ENCODE assay signal across 8 mouse cellular contexts in the genomic region with DNA sequence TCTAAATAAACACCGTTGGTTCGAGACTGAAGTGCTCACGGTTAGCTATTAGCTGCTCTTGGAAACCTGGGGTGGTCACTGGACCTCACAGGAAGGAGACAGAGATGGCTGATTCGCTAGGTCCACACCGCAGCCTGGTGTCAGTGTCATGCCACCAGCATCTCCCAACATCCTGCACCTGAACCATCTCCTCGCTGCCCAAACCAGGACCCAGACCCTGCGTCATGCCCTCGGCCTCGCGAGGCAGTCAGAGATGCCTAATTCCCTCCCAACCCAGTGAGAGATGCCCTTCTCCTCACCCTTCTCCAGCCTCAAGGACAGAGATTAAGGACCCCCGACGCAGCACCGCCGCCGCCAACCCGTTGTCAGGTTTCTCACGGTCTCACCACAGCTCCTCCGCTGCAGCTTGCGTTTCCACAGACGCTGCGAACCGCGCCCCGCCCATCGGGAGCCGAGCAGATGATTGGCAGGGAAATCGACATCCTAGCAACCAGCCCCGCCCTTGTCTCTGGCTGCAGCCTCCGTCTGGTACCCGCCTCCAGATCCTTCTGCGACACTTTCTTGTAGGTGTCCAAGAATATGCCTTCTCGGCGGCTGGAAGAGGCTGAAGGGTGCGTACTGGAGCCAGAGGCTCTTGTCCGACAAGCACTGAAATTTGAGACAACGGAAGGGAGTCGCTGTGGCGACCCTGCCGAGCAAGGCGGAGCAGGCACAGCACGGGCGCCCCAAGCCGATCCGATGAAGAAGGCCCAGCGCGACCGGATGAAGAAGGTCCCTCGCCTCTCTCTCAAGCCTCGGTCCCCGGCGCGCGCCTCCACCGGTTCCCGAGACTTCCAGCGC. TPM values are rescaled to one million over a fixed set of nuclear protein-coding genes. Genes with fewer than 3 reads are reported as not detected.
DNase-seq lines count a peak whose midpoint lies in the region; ATAC-seq and TF ChIP-seq lines count a peak whose summit lies in the region.

A gene (minus strand): TSS at position 434 of the 840 bp plus-strand sequence.
A gene (plus strand): TSS at position 738 of the 840 bp plus-strand sequence.

- peak within 1 kb of the TSS; percentile 93 for H3K4me3 ChIP-seq in G1E (ENCODE audit: low read depth, low read length)
- peak within 1 kb of the TSS; percentile 99 for H3K4me3 ChIP-seq in forebrain, embryonic 16.5 days (replicated peaks; ENCODE audit: low read length)
- H3K4me3 ChIP-seq in layer of hippocampus, adult 2 months: peak within 1 kb of the TSS; percentile 99
- peak within 1 kb of the TSS; percentile 99 for H3K4me3 ChIP-seq in lung, embryonic 14.5 days (ENCODE audit: low read depth, low read length)
- H3K4me3 ChIP-seq in olfactory bulb, adult 2 months (ENCODE audit: insufficient read depth, low read depth, low read length): peak within 1 kb of the TSS; percentile 60
- peak within 1 kb of the TSS; percentile 88 for H3K4me3 ChIP-seq in thymus, adult 2 months (ENCODE audit: control insufficient read depth, insufficient read depth, low read length)

- TF ChIP-seq CTCF in G1E (IDR thresholded peaks at IDR 0.05; ENCODE audit: low read depth, low read length): no peak
- TF ChIP-seq CTCF in layer of hippocampus, adult 2 months (conservative IDR thresholded peaks at IDR 0.05): peak; percentile 15; the same call in 1 of the 2 replicates
- no peak for TF ChIP-seq CTCF in lung, embryonic 14.5 days (IDR thresholded peaks at IDR 0.05; ENCODE audit: low read depth)
- no peak for TF ChIP-seq CTCF in olfactory bulb, adult 2 months (IDR thresholded peaks at IDR 0.05; ENCODE audit: insufficient read depth, low read depth, low read length)
- TF ChIP-seq CTCF in thymus, adult 2 months (IDR thresholded peaks at IDR 0.05; ENCODE audit: borderline replicate concordance, control insufficient read depth, extremely low read depth, insufficient read depth, low read length, poor library complexity): no peak

- H3K27ac ChIP-seq in forebrain, embryonic 16.5 days (ENCODE audit: low read length): peak within 1 kb of the TSS; percentile 99
- H3K27ac ChIP-seq in layer of hippocampus, adult 2 months: peak within 1 kb of the TSS; percentile 98
- H3K27ac ChIP-seq in lung, embryonic 14.5 days (ENCODE audit: low read depth): peak within 1 kb of the TSS; percentile 89
- H3K27ac ChIP-seq in olfactory bulb, adult 2 months (ENCODE audit: insufficient read depth, low read depth, low read length): peak within 1 kb of the TSS; percentile 93
- peak within 1 kb of the TSS; percentile 51; the same call in 1 of the 2 replicates for H3K27ac ChIP-seq in thymus, adult 2 months (ENCODE audit: control insufficient read depth, insufficient read depth, low read length)

- peak; percentile 92 for DNase-seq in G1E (ENCODE audit: low spot score)
- peak; percentile 96 to 99 for DNase-seq in cerebellum, adult 18-20 months
- peak; percentile 95 to 98 for DNase-seq in heart, postnatal 36 days
- peak; percentile 97 for DNase-seq in layer of hippocampus, adult 2 months (ENCODE audit: low spot score in 2 of 2)
- peak; percentile 98 for DNase-seq in lung, embryonic 14.5 days
- DNase-seq in thymus, adult 2 months: peak; percentile 97

- intact Hi-C loops in heart, postnatal 36 days (cut with DNase I): loop anchor here (2.0 to 5.0 kb wide), 2 partner anchors 30 to 65 kb away; a partner anchor contains a TSS

- peak within 1 kb of the TSS; percentile 92 for H3K4me2 ChIP-seq in forebrain, embryonic 16.5 days (ENCODE audit: low read length)
- peak within 1 kb of the TSS; percentile 87 for H3K4me2 ChIP-seq in lung, embryonic 14.5 days

- no peak; the same call in none of the 2 replicates for TF ChIP-seq POLR2A in olfactory bulb, adult 2 months (IDR thresholded peaks at IDR 0.05; ENCODE audit: insufficient read depth, low read depth, low read length)
- peak; percentile 33; the same call in 1 of the 2 replicates for TF ChIP-seq POLR2A in thymus, adult 2 months (IDR thresholded peaks at IDR 0.05; ENCODE audit: control insufficient read depth, extremely low read depth, insufficient read depth, low read length, poor library complexity)

- no peaks in the 10 kb centered on the region for H3K9me3 ChIP-seq in G1E (replicated peaks)
- H3K9me3 ChIP-seq in forebrain, embryonic 16.5 days (ENCODE audit: control insufficient read depth, low read length): no peaks in the 10 kb centered on the region
- no peaks in the 10 kb centered on the region for H3K9me3 ChIP-seq in lung, embryonic 14.5 days (ENCODE audit: low read depth, low read length)

- peaks cover 27% of the 10 kb centered on the region for H3K36me3 ChIP-seq in G1E (replicated peaks)
- H3K36me3 ChIP-seq in forebrain, embryonic 16.5 days (ENCODE audit: control insufficient read depth, insufficient read depth): no peaks in the 10 kb centered on the region
- peaks cover 13% of the 10 kb centered on the region; the same call in 1 of the 2 replicates for H3K36me3 ChIP-seq in lung, embryonic 14.5 days (ENCODE audit: insufficient read depth)
- H3K36me3 ChIP-seq in thymus, adult 2 months (ENCODE audit: control insufficient read depth, insufficient read depth, low read length): 0 out of 2 replicates have a peak, but pooled peaks cover 4% of the 10 kb centered on the region

- H3K4me1 ChIP-seq in G1E (ENCODE audit: insufficient read depth, low read depth, low read length): peaks cover 29% of the 10 kb centered on the region
- H3K4me1 ChIP-seq in forebrain, embryonic 16.5 days (replicated peaks; ENCODE audit: control insufficient read depth, insufficient read depth, low read length): peaks cover 18% of the 10 kb centered on the region
- H3K4me1 ChIP-seq in lung, embryonic 14.5 days (ENCODE audit: insufficient read depth): no peaks in the 10 kb centered on the region
- peaks cover 4% of the 10 kb centered on the region for H3K4me1 ChIP-seq in olfactory bulb, adult 2 months (ENCODE audit: control insufficient read depth, insufficient read depth, low read length)
- peaks cover 9% of the 10 kb centered on the region for H3K4me1 ChIP-seq in thymus, adult 2 months (replicated peaks; ENCODE audit: control insufficient read depth, insufficient read depth, low read length)

- peaks cover 11% of the 10 kb centered on the region for H3K27me3 ChIP-seq in G1E (ENCODE audit: insufficient read depth, low read length)
- H3K27me3 ChIP-seq in forebrain, embryonic 16.5 days (replicated peaks; ENCODE audit: control insufficient read depth, insufficient read depth, low read length): no peaks in the 10 kb centered on the region
- H3K27me3 ChIP-seq in lung, embryonic 14.5 days (ENCODE audit: insufficient read depth, low read length): peaks cover 2% of the 10 kb centered on the region; the same call in 1 of the 2 replicates
- H3K27me3 ChIP-seq in thymus, adult 2 months (ENCODE audit: control insufficient read depth, insufficient read depth, low read length): no peaks in the 10 kb centered on the region

- WGBS in forebrain, embryonic 16.5 days: under 1% methylated on average over 56 of the region's 56 CpGs
- WGBS in lung, embryonic 14.5 days: under 1% methylated on average over 56 of the region's 56 CpGs
- WGBS in olfactory bulb, adult 2 months: under 1% methylated on average over 56 of the region's 56 CpGs
- WGBS in thymus, adult 2 months: 1% methylated on average over 56 of the region's 56 CpGs

- ATAC-seq in G1E (ENCODE audit: extremely low read depth, insufficient number of reproducible peaks, low FRiP score, poor library complexity, severe bottlenecking): peak; percentile 98
- ATAC-seq in forebrain, embryonic 16.5 days: peak; percentile 98
- ATAC-seq in lung, embryonic 14.5 days (ENCODE audit: insufficient read depth): peak; percentile 99

- H3K9ac ChIP-seq in forebrain, embryonic 16.5 days (replicated peaks; ENCODE audit: low read depth, low read length): peak within 1 kb of the TSS; percentile 86
- peak within 1 kb of the TSS; percentile 94 for H3K9ac ChIP-seq in lung, embryonic 14.5 days

RNA-seq across cellular contexts. Expression of the first gene that starts in this region (rescaled TPM):
- total RNA-seq in G1E (2014; fragmentation: Nextera tagmentation): 0.53 TPM in 1 of 2 replicates, not detected in the other
- total RNA-seq in G1E (2017): 0.22 and 0.23 TPM in 2 replicates
- polyA plus RNA-seq in G1E (2012): 0.01 and 0.02 TPM in 2 replicates
- 7.0 and 8.4 TPM in 2 replicates for polyA plus RNA-seq in forebrain, embryonic 16.5 days (2015; fragmentation: Nextera tagmentation; extraction: Ambion mirVana)
- 1 to 10 TPM in 1 of 2 experiments, under 1 TPM in 1; 0.43 to 1.7 TPM for total RNA-seq in heart, postnatal 36 days (2021)
- total RNA-seq in layer of hippocampus, adult 2 months (2021): 100 to 1,000 TPM; 126 TPM
- polyA plus RNA-seq in lung, embryonic 14.5 days (2014; fragmentation: Nextera tagmentation; extraction: Ambion mirVana): 0.67 and 2.0 TPM in 2 replicates
- 44.3 TPM in 1 of 2 replicates, not detected in the other for polyA plus RNA-seq in olfactory bulb, adult 2 months (2012; ENCODE audit: insufficient read depth, insufficient read length, low replicate concordance, missing spikeins)
- polyA plus RNA-seq in thymus, adult 2 months (2012; rRNA removed): 0.27 and 0.40 TPM in 2 replicates

RNA-seq across cellular contexts. Expression of the second gene that starts in this region (rescaled TPM):
- total RNA-seq in G1E (2014; fragmentation: Nextera tagmentation) (23.7 and 32.4 TPM in 2 replicates), G1E (2017) (37.8 and 40.9 TPM in 2 replicates)
- polyA plus RNA-seq in G1E (2012): 19.6 and 32.5 TPM in 2 replicates
- 31.7 and 34.0 TPM in 2 replicates for polyA plus RNA-seq in forebrain, embryonic 16.5 days (2015; fragmentation: Nextera tagmentation; extraction: Ambion mirVana)
- total RNA-seq in heart, postnatal 36 days (2021): 10 to 100 TPM; 11.4 to 12.0 TPM
- 10 to 100 TPM; 26.0 to 30.4 TPM for total RNA-seq in layer of hippocampus, adult 2 months (2021)
- 28.1 and 29.7 TPM in 2 replicates for polyA plus RNA-seq in lung, embryonic 14.5 days (2014; fragmentation: Nextera tagmentation; extraction: Ambion mirVana)
- polyA plus RNA-seq in olfactory bulb, adult 2 months (2012; ENCODE audit: insufficient read depth, insufficient read length, low replicate concordance, missing spikeins): not detected in 2 replicates
- polyA plus RNA-seq in thymus, adult 2 months (2012; rRNA removed): 10.3 and 10.6 TPM in 2 replicates

Comparison
In these comparisons a context has a peak if more than half of its experiments do, and no peak if none do; other contexts are left out.
1. Peak in every context shown above with its lines: DNase-seq, ATAC-seq, H3K4me3 ChIP-seq and H3K27ac ChIP-seq.
2. RNA of the first gene that starts in this region (total RNA-seq): 126 TPM in layer of hippocampus, adult 2 months; 0.43 to 1.7 TPM in heart, postnatal 36 days and 0.22 to 0.53 TPM in G1E; every median in the first group is over 10 times any median in the second.